Mouse (Mus musculus): ENCODE data around the gene Ccsap. TPM values are rescaled to one million over a fixed set of nuclear protein-coding genes. Genes with fewer than 3 reads are reported as not detected.
A peak's percentile ranks its signal among the peaks of the same experiment; 100 is the strongest.
"Not testable (repeated sequence)": the region's sequence is repeated elsewhere in the genome, so short reads cannot be mapped to it uniquely, and the experiment has no call there.

The Ccsap gene
- total RNA-seq, 2 experiments from 2014 or later: 7.3 to 8.0 TPM

DNA sequence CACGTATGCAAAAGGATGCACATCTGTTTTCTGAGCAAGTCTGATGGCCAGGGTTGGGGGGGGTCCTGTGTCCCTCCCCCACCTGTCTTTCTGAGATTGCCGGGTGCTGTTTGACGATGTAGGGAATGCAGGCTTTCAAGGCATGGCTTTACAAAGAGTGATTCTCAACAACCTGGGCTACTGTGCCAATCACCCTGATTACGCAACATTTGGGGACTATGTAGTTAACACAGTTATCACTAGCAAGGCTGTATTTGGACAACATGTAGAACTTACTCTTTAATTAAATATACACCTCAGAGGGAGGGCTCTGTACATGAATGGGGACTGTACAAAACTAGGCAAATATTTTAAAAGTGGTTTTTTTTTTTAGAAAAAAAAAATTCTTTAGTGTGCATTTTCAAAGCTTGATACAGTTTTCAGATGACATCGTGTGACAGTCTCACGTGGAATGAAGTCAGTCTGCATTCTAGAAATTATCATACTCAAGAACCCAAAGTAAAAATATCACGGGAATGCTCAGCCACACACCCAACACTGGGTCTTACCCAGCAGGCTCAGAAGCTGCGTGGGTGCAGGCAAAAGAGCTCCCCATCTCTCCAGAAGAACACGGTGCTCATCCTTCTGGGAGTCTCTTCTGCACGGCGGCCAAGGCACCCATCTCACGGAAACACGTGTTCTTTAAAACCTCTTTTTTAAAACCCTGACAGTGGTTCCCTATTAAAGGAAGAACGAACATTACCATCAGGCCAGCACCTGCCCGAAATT lies 19.2 kb downstream of the Ccsap start:
- no peak for DNase-seq (ENCODE audit: low spot score in 2 of 2)

DNA sequence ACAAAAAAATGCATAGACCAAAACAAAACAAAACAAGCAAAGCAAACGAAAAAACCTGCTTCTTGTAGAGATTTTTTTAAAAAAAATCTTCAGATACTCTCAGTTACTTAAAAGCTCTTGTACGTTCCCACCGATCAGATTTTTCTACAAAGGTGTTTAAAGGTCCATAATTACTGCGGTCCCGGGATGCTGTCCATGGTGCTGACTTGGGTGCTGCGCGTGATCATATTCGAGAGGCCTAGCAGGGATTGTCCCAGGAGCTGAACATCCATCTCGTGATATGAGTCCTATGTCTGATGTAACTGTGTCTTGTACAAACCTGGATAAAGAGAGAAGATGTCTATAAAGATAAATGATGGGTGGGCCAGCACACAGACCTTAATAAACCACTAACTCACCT lies 21.5 kb downstream of the Ccsap start:
- DNase-seq (ENCODE audit: low spot score in 2 of 2): no peak

DNA sequence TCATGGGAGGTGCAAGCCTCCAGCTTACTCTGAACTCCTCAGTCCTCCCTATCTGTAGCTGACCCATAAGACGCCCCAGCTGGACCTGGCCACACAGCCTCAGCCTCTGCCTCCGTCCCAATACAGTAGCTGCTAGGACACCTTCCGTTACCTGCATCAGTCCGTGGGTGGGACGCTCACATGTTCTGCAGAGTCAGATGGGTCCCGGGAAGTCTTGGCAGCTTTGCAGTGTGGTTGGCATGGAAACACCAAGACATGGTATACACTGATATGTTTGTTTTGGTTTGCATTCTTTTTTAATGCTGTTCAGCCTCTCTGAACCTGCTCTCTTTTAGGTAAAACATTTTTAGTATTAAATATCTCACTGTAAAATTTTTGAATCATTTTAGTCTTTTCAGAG lies 23.7 kb downstream of the Ccsap start:
- DNase-seq (ENCODE audit: low spot score in 2 of 2): no peak

DNA sequence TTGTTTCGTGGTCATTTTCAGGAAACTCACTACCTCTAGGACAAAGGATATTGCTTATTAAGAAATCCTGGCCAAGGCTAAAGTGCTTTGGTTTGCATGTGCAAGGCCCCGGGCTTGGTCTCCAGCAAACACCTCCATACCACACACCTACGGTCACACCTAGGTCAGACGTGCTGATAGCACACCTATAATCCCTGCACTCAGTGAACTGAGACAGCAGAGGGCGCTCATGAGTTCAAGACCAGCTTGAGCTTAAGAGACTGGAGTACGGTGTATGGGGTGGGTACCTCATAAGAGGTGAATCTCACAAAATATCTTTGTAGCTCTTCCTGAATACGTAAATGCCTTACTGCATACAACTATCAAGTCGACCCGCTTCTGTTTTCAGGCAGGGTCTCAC lies 24.6 kb downstream of the Ccsap start:
- DNase-seq (ENCODE audit: low spot score in 2 of 2): peak in 1 of 2 experiments; percentile 39

DNA sequence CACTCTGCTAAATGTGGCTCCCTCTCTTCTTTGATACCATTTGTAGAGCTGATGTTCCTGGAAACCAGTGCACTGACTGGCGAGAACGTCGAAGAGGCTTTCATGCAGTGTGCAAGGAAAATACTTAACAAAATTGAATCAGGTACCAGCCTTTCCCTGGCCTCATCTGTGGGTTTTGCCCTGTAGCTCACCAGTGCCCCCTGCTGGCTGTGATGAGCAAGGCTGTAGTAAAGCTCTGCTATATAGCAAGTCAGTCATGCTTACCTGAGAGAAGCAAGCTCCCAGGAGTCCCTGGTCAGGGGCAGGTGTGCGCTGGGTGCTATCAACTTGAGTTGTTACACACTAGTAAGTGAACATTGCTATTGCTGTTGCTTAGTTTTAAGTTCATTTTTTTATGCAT lies 27.3 kb downstream of the Ccsap start:
- peak in 1 of 2 experiments; percentile 24 for DNase-seq (ENCODE audit: low spot score in 2 of 2)

DNA sequence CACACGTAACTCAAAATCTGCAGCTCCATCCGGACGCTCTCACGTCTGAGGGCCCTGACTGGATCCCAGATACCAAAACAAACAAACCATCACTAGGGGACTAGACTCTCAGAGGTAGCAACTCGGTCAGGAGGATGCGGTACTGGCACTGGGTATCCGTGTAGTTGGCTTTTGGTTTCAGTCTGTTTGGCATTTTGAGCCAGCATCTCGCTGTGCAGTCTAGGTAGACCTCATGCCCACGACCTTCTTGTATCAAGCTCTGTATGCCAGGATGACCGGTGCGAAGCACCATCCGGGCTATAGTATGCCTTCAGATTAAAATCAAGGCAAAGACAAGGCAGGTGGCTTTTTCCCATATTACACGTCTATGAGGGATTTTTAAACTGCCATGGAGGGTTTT lies 32.5 kb downstream of the Ccsap start:
- no peak for DNase-seq (ENCODE audit: low spot score in 2 of 2)

DNA sequence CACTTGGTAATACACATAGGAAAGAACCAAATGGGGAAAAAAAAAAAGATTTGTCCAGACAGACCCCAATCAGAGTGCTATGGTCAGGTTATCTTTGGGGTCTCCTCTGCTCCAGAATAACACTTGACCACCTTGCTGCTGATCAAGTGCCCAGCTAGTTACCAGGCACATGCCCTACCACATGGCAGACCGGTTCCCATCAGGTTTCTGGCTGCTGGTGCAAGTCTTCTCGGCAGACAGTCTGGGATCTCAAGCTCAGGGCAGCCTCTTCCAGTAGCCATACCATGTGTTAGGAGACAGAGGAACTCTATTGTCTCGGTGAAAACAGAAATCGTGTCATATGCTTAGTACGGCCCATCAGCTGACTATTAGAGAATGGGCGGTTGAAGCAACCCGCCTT lies 33.3 kb downstream of the Ccsap start:
- DNase-seq (ENCODE audit: low spot score in 2 of 2): no peak

DNA sequence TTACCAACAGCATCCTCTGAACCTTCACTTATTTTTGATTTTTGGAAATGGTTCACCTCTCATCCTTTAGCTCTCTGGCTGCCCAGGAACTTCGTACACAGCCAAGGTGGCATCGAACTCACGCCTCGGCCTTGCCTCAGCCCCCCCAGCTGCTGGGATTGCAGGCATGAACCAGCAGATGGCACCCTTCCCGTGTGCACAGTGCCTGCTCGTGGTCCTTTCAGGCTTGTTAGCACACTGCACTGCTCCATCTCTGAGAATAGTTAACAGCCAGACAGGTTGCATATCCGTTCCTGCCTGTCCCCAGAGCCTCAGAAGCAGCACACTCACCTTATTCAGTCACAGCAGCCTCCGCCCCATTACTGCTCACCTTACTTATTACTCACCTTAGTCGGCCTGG lies 34.0 kb downstream of the Ccsap start:
- no peak for DNase-seq (ENCODE audit: low spot score in 2 of 2)

DNA sequence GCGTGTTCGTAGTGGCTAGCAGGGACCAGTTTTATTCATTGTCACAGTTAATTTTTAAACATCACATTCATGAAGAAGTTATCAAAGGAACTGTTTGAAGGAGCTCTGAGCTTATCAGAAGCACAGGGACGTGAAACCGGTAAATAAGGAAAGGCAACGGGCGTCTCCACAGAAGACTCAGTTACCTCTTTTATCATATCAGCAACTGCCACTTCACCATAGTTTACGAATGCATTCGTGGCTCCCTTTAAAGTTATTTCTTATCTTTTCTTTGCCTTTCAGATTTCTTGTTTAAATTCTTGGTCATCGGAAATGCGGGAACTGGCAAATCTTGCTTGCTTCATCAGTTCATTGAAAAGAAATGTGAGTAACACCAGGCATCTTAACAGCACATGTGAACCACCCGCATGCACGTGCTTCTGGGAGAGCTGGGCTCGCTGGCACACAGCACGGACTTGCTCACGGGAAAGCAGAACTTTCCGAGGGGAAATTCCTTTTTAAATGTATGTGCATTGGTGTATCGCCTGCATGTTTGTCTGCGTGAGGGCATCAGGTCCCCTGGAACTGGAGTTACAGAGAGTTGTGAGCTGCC lies 36.4 kb downstream of the Ccsap start:
- no peak for DNase-seq (ENCODE audit: low spot score in 2 of 2)

DNA sequence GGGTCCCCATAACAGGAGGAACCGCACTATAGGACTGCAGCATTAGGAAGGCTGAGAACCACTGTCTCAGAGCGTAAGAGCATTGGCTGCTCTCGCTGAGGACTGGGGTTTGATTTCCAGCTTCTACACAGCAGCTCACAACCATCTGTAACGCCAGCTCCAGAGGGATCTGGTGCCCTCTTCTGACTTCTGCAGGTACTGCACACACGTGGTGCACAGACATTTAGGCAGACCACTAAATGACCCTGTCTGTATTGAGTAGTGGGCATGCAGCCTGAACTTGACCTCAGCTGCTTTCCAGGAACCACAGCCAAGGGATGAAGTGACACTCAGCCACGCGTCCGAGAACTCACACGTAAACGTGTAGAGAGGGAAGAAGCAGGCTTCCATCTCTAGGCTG lies 36.9 kb downstream of the Ccsap start:
- no peak for DNase-seq (ENCODE audit: low spot score in 2 of 2)

DNA sequence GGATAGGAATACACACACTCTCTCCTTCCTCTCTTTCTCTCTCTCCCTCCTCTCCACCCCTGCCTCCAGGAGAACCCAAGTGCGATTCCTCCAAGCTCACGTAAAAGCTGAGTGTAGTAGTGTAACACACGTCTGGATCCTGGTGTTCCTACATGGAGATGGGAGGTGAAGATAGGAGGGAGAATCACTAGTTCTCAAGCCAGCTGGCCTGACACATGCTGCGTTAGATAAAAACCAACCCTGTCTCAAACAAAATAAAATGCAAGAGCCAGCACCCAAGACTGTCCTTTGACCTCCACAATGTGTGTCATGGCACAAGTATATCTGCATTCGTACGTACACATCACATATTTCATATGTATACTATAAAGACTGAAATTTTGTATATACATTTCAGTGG lies 39.2 kb downstream of the Ccsap start:
- DNase-seq (ENCODE audit: low spot score in 2 of 2): no peak

DNA sequence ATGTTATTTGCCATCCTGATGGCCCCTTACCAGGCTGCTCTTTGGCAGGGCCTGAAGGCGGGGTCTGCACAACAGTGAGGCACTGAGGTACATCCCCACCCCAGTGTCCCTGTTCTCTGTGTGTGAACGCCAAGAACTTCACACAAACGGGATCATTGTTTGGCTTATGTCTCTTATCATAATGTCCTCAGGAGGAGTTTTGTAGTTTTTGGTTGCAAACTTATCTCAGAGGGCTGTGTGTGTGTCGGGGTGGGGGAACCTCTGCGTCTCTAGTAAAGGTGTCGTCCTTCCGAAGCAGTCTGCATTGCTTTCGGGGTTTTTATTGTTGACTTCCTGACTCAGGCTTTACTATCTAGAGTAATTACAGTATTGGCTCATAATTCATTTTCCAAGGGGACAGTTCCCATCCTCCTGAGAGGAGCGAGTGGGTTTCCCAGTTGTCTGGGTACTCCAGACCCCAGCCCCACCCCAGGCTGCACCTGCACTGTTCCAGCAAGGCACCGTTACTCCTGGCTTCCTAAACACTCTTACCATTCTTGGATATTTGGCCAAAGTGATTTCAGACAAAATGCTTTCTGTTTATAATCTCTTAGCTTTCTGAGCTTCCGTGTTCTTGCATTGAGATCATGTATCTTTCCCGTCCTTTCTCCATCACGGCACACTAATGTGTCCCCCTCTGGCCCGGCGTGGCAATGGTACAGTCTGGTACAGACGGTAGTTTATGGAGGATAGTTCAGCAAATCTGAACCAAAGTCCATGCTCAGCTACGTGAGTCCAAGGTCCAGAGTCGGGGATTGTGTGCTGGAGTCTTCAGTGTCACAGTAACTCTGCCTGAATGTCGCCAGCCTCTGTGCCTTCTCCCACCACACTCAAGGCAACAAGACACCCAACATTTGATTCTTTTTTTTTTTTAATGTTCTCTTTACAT lies 40.1 kb downstream of the Ccsap start:
- no peak for DNase-seq (ENCODE audit: low spot score in 2 of 2)

DNA sequence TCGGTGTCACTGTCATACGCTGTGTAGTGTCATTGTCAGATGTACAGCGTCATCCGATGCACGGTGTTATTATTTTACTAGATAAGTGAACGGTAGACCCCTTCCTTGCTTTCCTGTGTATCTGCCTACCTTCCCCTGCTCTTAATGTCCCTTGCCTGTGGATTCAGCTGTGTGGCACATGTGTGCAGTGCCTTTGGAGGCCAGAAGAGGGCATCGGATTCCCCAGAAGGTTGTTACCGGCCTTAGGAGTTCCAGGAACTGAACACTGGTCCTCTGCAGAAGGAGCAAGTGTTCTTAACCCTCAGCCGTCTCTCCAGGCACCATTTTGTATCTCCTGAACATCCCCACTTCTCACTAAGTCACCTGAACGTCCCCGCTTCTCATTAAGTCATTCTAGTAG lies 42.3 kb downstream of the Ccsap start:
- no peak for DNase-seq (ENCODE audit: low spot score in 2 of 2)

DNA sequence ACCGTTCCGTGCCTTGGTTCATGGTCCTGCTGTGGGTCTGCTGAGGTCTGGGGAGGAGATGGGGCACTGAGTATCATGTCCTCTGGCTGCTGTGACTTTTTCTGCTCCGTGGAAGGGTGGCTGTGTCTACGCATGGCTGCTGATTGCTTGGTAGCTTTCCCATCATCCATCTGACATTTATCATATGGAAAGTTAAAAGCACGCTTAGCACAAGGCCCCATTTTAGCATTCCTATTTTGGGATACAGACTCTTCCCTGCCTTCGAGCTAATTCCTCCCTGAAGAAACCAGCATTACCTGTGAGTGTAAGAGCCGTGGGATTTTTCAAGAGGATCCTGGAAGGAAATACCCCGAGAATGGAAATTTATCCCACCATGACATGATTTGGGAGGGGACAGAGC lies 43.1 kb downstream of the Ccsap start:
- DNase-seq (ENCODE audit: low spot score in 2 of 2): no peak

DNA sequence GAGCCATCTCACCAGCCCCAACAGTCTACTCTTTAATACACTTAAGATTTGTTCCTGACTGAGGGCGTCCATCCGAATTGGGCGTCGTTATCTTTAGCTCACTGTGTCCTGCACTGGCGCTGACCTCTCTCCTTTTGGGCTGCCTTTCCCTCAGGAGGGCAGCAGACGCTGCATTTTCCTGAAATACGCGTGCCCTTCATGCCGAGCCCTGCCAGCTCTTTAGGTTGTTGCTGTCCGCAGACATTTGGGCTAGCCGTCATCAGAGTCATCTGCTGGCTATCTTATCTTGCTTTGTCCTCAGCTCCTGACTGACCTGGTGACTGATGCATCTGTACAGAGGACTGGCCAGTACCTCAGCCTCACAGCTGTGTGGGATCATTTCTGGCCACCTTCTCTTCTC lies 44.7 kb downstream of the Ccsap start:
- no peak for DNase-seq (ENCODE audit: low spot score in 2 of 2)

DNA sequence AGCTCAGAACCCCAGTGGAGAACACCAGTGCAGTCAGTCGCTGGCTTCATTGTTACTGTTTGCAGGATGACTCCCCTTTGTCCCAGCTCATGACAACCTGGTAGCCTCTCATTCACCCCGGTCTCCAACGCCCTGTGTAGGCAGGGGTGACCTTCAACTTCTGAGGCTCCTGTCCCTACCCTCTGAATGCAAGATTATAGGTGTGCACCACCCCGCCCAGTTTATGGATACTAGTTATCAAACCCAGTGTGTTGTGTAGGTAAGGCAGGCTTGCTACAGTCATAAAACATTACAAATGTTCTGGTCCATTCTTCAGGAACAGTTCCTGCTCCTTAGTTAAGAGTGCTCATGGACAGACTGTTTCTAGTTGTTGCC lies 46.1 kb downstream of the Ccsap start:
- DNase-seq (ENCODE audit: low spot score in 2 of 2): no peak

DNA sequence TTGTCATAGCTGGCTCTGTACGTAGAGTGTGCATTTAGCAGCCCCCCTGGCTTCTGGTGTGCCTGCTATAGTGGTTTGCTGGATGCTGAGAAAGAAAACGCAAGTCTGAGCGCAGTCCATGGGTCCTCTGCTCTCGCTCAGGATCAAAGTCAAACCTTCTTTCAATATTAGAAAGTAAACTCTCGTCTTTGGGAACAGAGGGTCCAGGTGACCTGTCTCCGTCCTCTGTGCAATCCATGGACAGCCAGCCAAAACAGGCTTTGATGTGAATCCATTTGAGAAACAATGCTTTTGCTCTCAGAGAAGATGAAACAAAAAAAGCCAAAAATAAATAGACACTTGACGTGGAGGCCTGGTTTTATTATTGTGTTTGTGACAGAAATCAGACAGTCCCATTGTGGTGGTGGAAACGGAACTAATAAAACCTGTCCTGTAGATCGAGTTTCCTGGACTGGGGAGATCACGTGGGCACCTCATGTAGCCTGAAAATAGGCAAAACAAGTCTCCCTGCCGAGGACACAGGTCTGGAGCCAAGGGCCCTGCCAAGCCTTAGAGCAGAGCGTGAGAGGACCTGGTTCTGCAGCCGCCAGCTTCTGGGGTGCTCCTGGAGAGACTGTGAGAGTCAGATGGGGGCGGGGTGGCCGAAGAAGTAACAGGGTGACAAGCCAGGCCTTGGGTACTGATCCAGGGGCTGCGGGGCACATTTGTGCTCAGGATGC lies 46.7 kb downstream of the Ccsap start:
- no peak for DNase-seq (ENCODE audit: low spot score in 2 of 2)

DNA sequence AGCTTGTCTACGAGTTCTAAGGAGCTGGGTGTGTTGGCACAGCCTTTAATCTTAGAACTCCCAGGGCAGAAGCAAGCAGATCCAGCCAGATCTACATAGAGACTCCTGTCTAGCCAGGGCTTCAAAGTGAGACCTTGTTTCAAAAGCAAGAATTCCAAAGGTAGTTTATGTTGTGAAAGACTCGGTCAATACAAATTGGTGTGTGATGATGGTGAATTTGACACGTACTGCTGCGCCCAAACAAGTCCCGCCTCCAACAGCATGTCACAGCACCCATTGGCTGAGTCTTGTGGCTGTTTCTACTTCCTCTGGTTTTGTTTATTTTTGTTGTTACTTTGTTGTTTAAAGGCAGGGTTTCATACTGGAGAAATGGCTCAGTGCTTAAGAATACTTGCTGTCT lies 47.8 kb downstream of the Ccsap start:
- DNase-seq (ENCODE audit: low spot score in 2 of 2): no peak

DNA sequence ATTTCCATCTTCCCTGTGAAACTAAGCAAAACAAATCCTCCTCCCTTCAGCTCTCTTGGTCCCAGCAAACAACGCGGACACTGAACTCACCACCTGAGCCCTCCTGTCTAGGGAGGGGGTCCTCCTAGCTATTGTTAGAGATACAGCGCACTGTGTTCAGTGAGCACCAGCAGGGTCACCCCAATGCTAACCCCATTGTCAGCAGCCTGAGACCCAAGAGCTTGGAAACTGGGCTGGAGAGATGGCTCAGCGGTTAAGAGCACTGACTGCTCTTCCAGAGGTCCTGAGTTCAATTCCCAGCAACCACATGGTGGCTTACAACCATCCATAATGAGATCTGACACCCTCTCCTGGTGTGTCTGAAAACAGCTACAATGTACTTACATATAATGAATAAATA lies 50.7 kb downstream of the Ccsap start:
- not testable (repeated sequence) for DNase-seq (ENCODE audit: low spot score in 2 of 2)

DNA sequence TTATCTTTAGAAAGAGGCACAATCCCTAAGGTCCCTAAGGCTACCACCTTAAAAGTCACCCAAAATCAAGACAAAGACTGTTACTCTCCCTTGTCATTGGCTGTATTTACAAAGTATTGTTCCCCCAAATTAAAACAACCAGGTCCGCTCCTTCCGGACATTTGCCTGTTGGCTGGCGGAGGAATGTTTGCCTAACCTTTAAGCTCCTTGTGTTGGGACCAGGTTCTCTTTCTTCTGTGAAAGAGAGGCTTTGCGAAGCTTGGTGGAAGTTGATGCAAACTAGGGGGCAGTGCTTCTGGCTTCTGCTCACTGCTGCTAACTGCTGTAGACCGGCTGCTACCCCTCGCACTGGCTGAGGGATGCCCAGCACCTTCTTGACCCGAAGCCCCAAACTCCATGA lies 51.3 kb downstream of the Ccsap start:
- DNase-seq (ENCODE audit: low spot score in 2 of 2): no peak

DNA sequence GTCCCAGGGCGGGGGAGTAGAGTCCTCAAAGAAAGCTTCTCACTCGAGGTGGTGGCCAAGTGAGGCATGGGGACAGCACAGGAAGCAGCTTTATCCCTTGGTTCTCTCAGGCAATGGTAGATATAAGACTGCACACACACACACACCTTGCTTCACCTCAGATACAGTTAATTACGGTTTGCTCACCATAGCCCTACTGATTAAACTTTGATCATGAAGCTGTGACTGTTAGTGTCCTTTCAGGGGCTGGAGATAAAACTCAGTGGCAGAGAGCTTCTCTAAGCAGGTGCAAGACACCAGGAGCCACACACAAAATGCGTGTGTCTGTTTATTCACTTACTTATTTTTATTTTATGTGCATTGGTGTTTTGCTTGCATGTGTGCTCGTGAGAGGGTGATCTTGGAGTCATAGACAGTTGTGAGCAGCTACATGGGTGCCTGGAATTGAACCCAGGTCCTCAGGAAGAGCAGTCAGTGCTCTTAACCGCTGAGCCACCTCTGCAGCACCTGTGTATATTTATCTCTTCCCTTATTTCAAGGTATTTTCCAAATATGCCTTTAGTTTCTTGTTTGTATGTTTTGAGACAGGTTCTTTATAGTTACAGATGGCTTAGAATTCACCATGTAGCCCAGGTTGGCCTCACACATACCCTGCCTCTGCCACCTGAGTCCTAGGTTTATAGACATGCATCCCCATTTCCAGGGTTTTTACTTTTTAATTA lies 52.0 kb downstream of the Ccsap start:
- DNase-seq (ENCODE audit: low spot score in 2 of 2): no peak

Data from adrenal gland, postnatal 4 days (tissue).